Mouse (Mus musculus) midbrain, embryonic 11.5 days (tissue): ENCODE data around the gene Palld. TPM values are rescaled to one million over a fixed set of nuclear protein-coding genes. Genes with fewer than 3 reads are reported as not detected.

Source experiments
- ATAC-seq: fragments of 200-750 bp; cut with Nextera tagmentation; 2 replicates; pipeline ENCODE4 v1.8.0; 2017; ENCODE audit warnings: moderate TSS enrichment, moderate library complexity; ENCODE audit not compliant: low FRiP score
- DNase-seq: peaks from one replicate; pipeline ENCODE4 v3.0.0; 2015; ENCODE audit warnings: low spot score; ENCODE audit errors: missing footprints
- H3K27ac ChIP-seq: fragments of 300-500 bp; sonication (generic); 2 replicates; pipeline ENCODE4 v1.5.1; 2014; ENCODE audit warnings: low read depth, low read length
- H3K27me3 ChIP-seq: fragments of 300-500 bp; sonication (generic); 2 replicates; pipeline ENCODE4 v1.6.1; 2014; ENCODE audit warnings: mild to moderate bottlenecking, low read length, moderate library complexity, mixed read lengths; ENCODE audit not compliant: control insufficient read depth, insufficient read depth
- H3K36me3 ChIP-seq: fragments of 300-500 bp; sonication (generic); 2 replicates; pipeline ENCODE4 v1.6.1; 2014; ENCODE audit warnings: mild to moderate bottlenecking, low read length, moderate library complexity, mixed read lengths; ENCODE audit not compliant: control insufficient read depth, insufficient read depth
- H3K4me1 ChIP-seq: fragments of 300-500 bp; sonication (generic); 2 replicates; pipeline ENCODE4 v1.6.1; 2014; ENCODE audit warnings: low read length; ENCODE audit not compliant: control insufficient read depth, insufficient read depth
- H3K4me2 ChIP-seq: fragments of 300-500 bp; sonication (generic); 2 replicates; pipeline ENCODE4 v1.6.1; 2014; ENCODE audit warnings: mild to moderate bottlenecking, moderate library complexity
- H3K4me3 ChIP-seq: fragments of 300-500 bp; sonication (generic); 2 replicates; pipeline ENCODE4 v1.5.1; 2014; ENCODE audit warnings: low read depth, low read length
- H3K9ac ChIP-seq: fragments of 300-500 bp; sonication (generic); 2 replicates; pipeline ENCODE4 v1.6.1; 2014; ENCODE audit warnings: low read length
- H3K9me3 ChIP-seq: fragments of 300-500 bp; sonication (generic); 2 replicates; pipeline ENCODE4 v1.6.1; 2016; ENCODE audit warnings: low read length; ENCODE audit not compliant: control insufficient read depth
- WGBS: fragments of 180-500 bp; shearing (Covaris S2); extraction: QIAGEN DNeasy Blood & Tissue Kit; methylation state at CpG from one replicate; pipeline ENCODE4 v1.1.7; 2014; 5-methylcytosine and 5-hydroxymethylcytosine counted together
- polyA plus RNA-seq: library from polyadenylated mRNA; unstranded; fragments of >200 nt; fragmentation: Nextera tagmentation; extraction: Ambion mirVana; gene quantifications from 2 replicates; pipeline ENCODE4 v1.2.1, GENCODE M21; 2014

Palld gene
- polyA plus RNA-seq, 1 experiment from 2014 or later: 40.4 TPM

- ATAC-seq: no peak
- Histone ChIP-seq H3K4me1 (no peaks in the 10 kb centered on the region), H3K4me2 (no peak overlapping the region), H3K27me3 (no peaks in the 10 kb centered on the region), H3K4me3 (no peak overlapping the region), H3K9ac (no peak overlapping the region), H3K36me3 (peaks cover 4% of the 10 kb centered on the region; the same call in 1 of the 2 replicates), H3K9me3 (no peaks in the 10 kb centered on the region), H3K27ac (no peak overlapping the region)
- no peak for DNase-seq
- 56% methylated on average over 16 of the region's 16 CpGs for WGBS
These were observed 369.0 kb downstream of the Palld start for GRCm38 (mm10) chr8:61533356-61533926.

GRCm38 (mm10) chr8:61532831-61533230 is 369.7 kb downstream of the Palld start:
- DNase-seq (no peak), ATAC-seq (no peak)
- H3K4me3 ChIP-seq: no peak overlapping the region
- no peak overlapping the region for H3K4me2 ChIP-seq
- H3K9me3 ChIP-seq: no peaks in the 10 kb centered on the region
- peaks cover 4% of the 10 kb centered on the region; the same call in 1 of the 2 replicates for H3K36me3 ChIP-seq
- no peak overlapping the region for H3K9ac ChIP-seq
- 84% methylated on average over 5 of the region's 5 CpGs for WGBS
- H3K27me3 ChIP-seq: no peaks in the 10 kb centered on the region
- H3K27ac ChIP-seq: no peak overlapping the region
- no peaks in the 10 kb centered on the region for H3K4me1 ChIP-seq

- Histone ChIP-seq H3K27me3 (no peaks in the 10 kb centered on the region), H3K9ac (no peak overlapping the region), H3K27ac (no peak overlapping the region), H3K9me3 (no peaks in the 10 kb centered on the region), H3K4me1 (no peaks in the 10 kb centered on the region), H3K4me3 (no peak overlapping the region), H3K36me3 (peaks cover 4% of the 10 kb centered on the region; the same call in 1 of the 2 replicates), H3K4me2 (no peak overlapping the region)
- DNase-seq (no peak), ATAC-seq (no peak)
- 64% methylated on average over 22 of the region's 22 CpGs for WGBS
These were observed 370.3 kb downstream of the Palld start for GRCm38 (mm10) chr8:61531944-61532795.

GRCm38 (mm10) chr8:61528642-61529041 is 373.8 kb downstream of the Palld start:
- Histone ChIP-seq H3K4me2 (no peak overlapping the region), H3K27ac (no peak overlapping the region), H3K4me3 (no peak overlapping the region), H3K9me3 (no peaks in the 10 kb centered on the region), H3K36me3 (peaks cover 6% of the 10 kb centered on the region; the same call in 1 of the 2 replicates), H3K9ac (no peak overlapping the region), H3K27me3 (no peaks in the 10 kb centered on the region), H3K4me1 (no peaks in the 10 kb centered on the region)
- 78% methylated on average over 6 of the region's 6 CpGs for WGBS
- no peak for DNase-seq
- ATAC-seq: no peak

- ATAC-seq (no peak), DNase-seq (no peak)
- WGBS: 90% methylated on average over 9 of the region's 9 CpGs
- Histone ChIP-seq H3K9ac (no peak overlapping the region), H3K27me3 (no peaks in the 10 kb centered on the region), H3K4me1 (no peaks in the 10 kb centered on the region), H3K27ac (no peak overlapping the region), H3K36me3 (peaks cover 6% of the 10 kb centered on the region; the same call in 1 of the 2 replicates), H3K9me3 (no peaks in the 10 kb centered on the region), H3K4me2 (no peak overlapping the region), H3K4me3 (no peak overlapping the region)
These were observed 374.3 kb downstream of the Palld start for GRCm38 (mm10) chr8:61528197-61528596.

GRCm38 (mm10) chr8:61527037-61527436 is 375.5 kb downstream of the Palld start:
- Histone ChIP-seq H3K4me1 (no peaks in the 10 kb centered on the region), H3K36me3 (peaks cover 6% of the 10 kb centered on the region; the same call in 1 of the 2 replicates), H3K27ac (no peak overlapping the region), H3K4me3 (no peak overlapping the region), H3K4me2 (no peak overlapping the region), H3K9me3 (no peaks in the 10 kb centered on the region), H3K27me3 (no peaks in the 10 kb centered on the region), H3K9ac (no peak overlapping the region)
- ATAC-seq: no peak
- DNase-seq: no peak
- WGBS: 92% methylated on average over 14 of the region's 14 CpGs

- Histone ChIP-seq H3K4me2 (no peak overlapping the region), H3K27me3 (no peaks in the 10 kb centered on the region), H3K4me3 (no peak overlapping the region), H3K27ac (no peak overlapping the region), H3K9ac (no peak overlapping the region), H3K9me3 (no peaks in the 10 kb centered on the region), H3K4me1 (peaks cover 5% of the 10 kb centered on the region; the same call in 1 of the 2 replicates), H3K36me3 (0 out of 2 replicates have a peak, but pooled peaks cover 2% of the 10 kb centered on the region)
- 16% methylated on average over 1 of the region's 1 CpGs for whole genome bisulfite sequencing
- no peak for ATAC-seq
- DNase-seq: peak; percentile 95
These were observed 380.4 kb downstream of the Palld start for GRCm38 (mm10) chr8:61522132-61522531.

- H3K9ac ChIP-seq: no peak overlapping the region
- DNase-seq (no peak), ATAC-seq (no peak)
- H3K4me1 ChIP-seq: peaks cover 16% of the 10 kb centered on the region; the same call in 1 of the 2 replicates
- no peaks in the 10 kb centered on the region for H3K9me3 ChIP-seq
- peaks cover 3% of the 10 kb centered on the region; the same call in 1 of the 2 replicates for H3K36me3 ChIP-seq
- H3K4me2 ChIP-seq: no peak overlapping the region
- no peaks in the 10 kb centered on the region for H3K27me3 ChIP-seq
- 80% methylated on average over 14 of the region's 14 CpGs for WGBS
- no peak overlapping the region for H3K4me3 ChIP-seq
- peak overlapping the region; percentile 17; the same call in 1 of the 2 replicates for H3K27ac ChIP-seq
These were observed 384.8 kb downstream of the Palld start for GRCm38 (mm10) chr8:61517502-61518185.
